Mouse (Mus musculus): ENCODE measurements at regions not wholly inside any gene's neighbourhood (a gene's known extent, or its start where the extent isn't known, plus 50 kb on each side); places are given as distances from the start of the nearest gene placed in this dataset.

GRCm38 (mm10) chr3:81482742-81483141 is 446.5 kb downstream of the Pdgfc start:
- DNase-seq (ENCODE audit: low spot score): no peak

- DNase-seq (ENCODE audit: low spot score): no peak
Observed at GRCm38 (mm10) chr3:81483363-81483762, 447.1 kb downstream of the Pdgfc start.

GRCm38 (mm10) chr3:81505316-81505715 is 427.1 kb upstream of the Ctso start:
- DNase-seq (ENCODE audit: low spot score): no peak

- DNase-seq (ENCODE audit: low spot score): no peak
Observed at GRCm38 (mm10) chr3:81508611-81509010, 423.8 kb upstream of the Ctso start.

GRCm38 (mm10) chr3:81521804-81522203 is 410.6 kb upstream of the Ctso start:
- DNase-seq (ENCODE audit: low spot score): no peak

GRCm38 (mm10) chr3:81530872-81531271 is 401.5 kb upstream of the Ctso start:
- no peak for DNase-seq (ENCODE audit: low spot score)

- no peak for DNase-seq (ENCODE audit: low spot score)
Observed at GRCm38 (mm10) chr3:81535448-81536205, 396.8 kb upstream of the Ctso start.

GRCm38 (mm10) chr3:81554773-81555172 is 377.6 kb upstream of the Ctso start:
- DNase-seq (ENCODE audit: low spot score): no peak

- no peak for DNase-seq (ENCODE audit: low spot score)
Observed at GRCm38 (mm10) chr3:81562610-81563258, 369.7 kb upstream of the Ctso start.

- peak; percentile 16 for DNase-seq (ENCODE audit: low spot score)
Observed at GRCm38 (mm10) chr3:81563858-81564756, 368.3 kb upstream of the Ctso start.

- no peak for DNase-seq (ENCODE audit: low spot score)
Observed at GRCm38 (mm10) chr3:81564757-81565063, 367.7 kb upstream of the Ctso start.

- no peak for DNase-seq (ENCODE audit: low spot score)
Observed at GRCm38 (mm10) chr3:81583387-81584027, 348.9 kb upstream of the Ctso start.

- no peak for DNase-seq (ENCODE audit: low spot score)
Observed at GRCm38 (mm10) chr3:81589109-81589508, 343.3 kb upstream of the Ctso start.

- no peak for DNase-seq (ENCODE audit: low spot score)
Observed at GRCm38 (mm10) chr3:81629157-81629556, 303.2 kb upstream of the Ctso start.

GRCm38 (mm10) chr3:81658490-81658889 is 273.9 kb upstream of the Ctso start:
- DNase-seq (ENCODE audit: low spot score): no peak

- no peak for DNase-seq (ENCODE audit: low spot score)
Observed at GRCm38 (mm10) chr3:81661620-81662019, 270.8 kb upstream of the Ctso start.

- DNase-seq (ENCODE audit: low spot score): no peak
Observed at GRCm38 (mm10) chr3:81666262-81666661, 266.1 kb upstream of the Ctso start.

GRCm38 (mm10) chr3:81676570-81676969 is 255.8 kb upstream of the Ctso start:
- no peak for DNase-seq (ENCODE audit: low spot score)

GRCm38 (mm10) chr3:81701974-81702697 is 230.3 kb upstream of the Ctso start:
- no peak for DNase-seq (ENCODE audit: low spot score)

- no peak for DNase-seq (ENCODE audit: low spot score)
Observed at GRCm38 (mm10) chr3:81718911-81719310, 213.5 kb upstream of the Ctso start.

- no peak for DNase-seq (ENCODE audit: low spot score)
Observed at GRCm38 (mm10) chr3:81735463-81735862, 196.9 kb upstream of the Ctso start.

All from gastrocnemius, adult 18-20 months (tissue).